Mouse (Mus musculus) limb, embryonic 11.5 days (tissue): Measurements from ENCODE around the gene BC004004. TPM values are rescaled to one million over a fixed set of nuclear protein-coding genes. Genes with fewer than 3 reads are reported as not detected.
"Not testable (repeated sequence)": the region's sequence is repeated elsewhere in the genome, so short reads cannot be mapped to it uniquely, and the experiment has no call there.

Source experiments
- ATAC-seq: fragments of 200-750 bp; cut with Nextera tagmentation; 2 replicates; pipeline ENCODE4 v1.8.0; 2017; ENCODE audit warnings: low read depth; ENCODE audit not compliant: insufficient number of reproducible peaks, low FRiP score, low TSS enrichment
- DNase-seq: peaks from one replicate; pipeline ENCODE4 v3.0.0-alpha.2; 2015; ENCODE audit warnings: low spot score
- H3K27ac ChIP-seq: fragments of 300-500 bp; sonication (generic); replicated peaks from 2 replicates; pipeline ENCODE4 v1.5.1; 2014; ENCODE audit warnings: low read depth, mild to moderate bottlenecking, low read length
- H3K27me3 ChIP-seq: fragments of 300-500 bp; sonication (generic); 2 replicates; pipeline ENCODE4 v1.6.1; 2014; ENCODE audit warnings: mild to moderate bottlenecking, low read length, mixed read lengths; ENCODE audit not compliant: control insufficient read depth, insufficient read depth
- H3K36me3 ChIP-seq: fragments of 300-500 bp; sonication (generic); 2 replicates; pipeline ENCODE4 v1.6.1; 2014; ENCODE audit warnings: mild to moderate bottlenecking, low read length, moderate library complexity, mixed read lengths; ENCODE audit not compliant: control insufficient read depth, insufficient read depth
- H3K4me1 ChIP-seq: fragments of 300-500 bp; sonication (generic); 2 replicates; pipeline ENCODE4 v1.6.1; 2014; ENCODE audit warnings: low read length, mixed read lengths; ENCODE audit not compliant: control insufficient read depth, insufficient read depth
- H3K4me2 ChIP-seq: fragments of 300-500 bp; sonication (generic); 2 replicates; pipeline ENCODE4 v1.6.1; 2014; ENCODE audit warnings: low read depth, mild to moderate bottlenecking, moderate library complexity; ENCODE audit not compliant: severe bottlenecking
- H3K4me3 ChIP-seq: fragments of 300-500 bp; sonication (generic); 2 replicates; pipeline ENCODE4 v1.5.1; 2014; ENCODE audit warnings: low read depth, low read length
- H3K9ac ChIP-seq: fragments of 300-500 bp; sonication (generic); 2 replicates; pipeline ENCODE4 v1.6.1; 2014; ENCODE audit warnings: mild to moderate bottlenecking, low read length
- H3K9me3 ChIP-seq: fragments of 300-500 bp; sonication (generic); 2 replicates; pipeline ENCODE4 v1.6.1; 2016; ENCODE audit warnings: low read length; ENCODE audit not compliant: control insufficient read depth
- WGBS: fragments of 180-500 bp; shearing (Covaris S2); extraction: QIAGEN DNeasy Blood & Tissue Kit; methylation state at CpG from one replicate; pipeline ENCODE4 v1.1.7; 2014; 5-methylcytosine and 5-hydroxymethylcytosine counted together
- polyA plus RNA-seq: library from polyadenylated mRNA; unstranded; fragments of >200 nt; fragmentation: Nextera tagmentation; extraction: Ambion mirVana; gene quantifications from 2 replicates; pipeline ENCODE4 v1.2.1, GENCODE M21; 2014

The BC004004 gene
- polyA plus RNA-seq, 1 experiment from 2014 or later, result 50.0 TPM

- not testable (repeated sequence) for H3K4me2 ChIP-seq, DNase-seq, ATAC-seq, H3K27me3 ChIP-seq, H3K4me3 ChIP-seq, H3K27ac ChIP-seq, H3K4me1 ChIP-seq, H3K9me3 ChIP-seq, H3K9ac ChIP-seq
- 92% methylated on average over 6 of the region's 6 CpGs for WGBS
- peaks cover 31% of the 10 kb centered on the region for H3K36me3 ChIP-seq
These were observed 13.8 kb upstream of the BC004004 start for GRCm38 (mm10) chr17:29254784-29255183.

- Histone ChIP-seq H3K9me3 (no peaks in the 10 kb centered on the region), H3K36me3 (peaks cover 31% of the 10 kb centered on the region), H3K27me3 (no peaks in the 10 kb centered on the region), H3K9ac (peak overlapping the region; percentile 12; the same call in 1 of the 2 replicates), H3K27ac (no peak overlapping the region), H3K4me2 (no peak overlapping the region), H3K4me1 (peaks cover 4% of the 10 kb centered on the region; the same call in 1 of the 2 replicates), H3K4me3 (no peak overlapping the region)
- WGBS, result 76% methylated on average over 6 of the region's 6 CpGs
- ATAC-seq (no peak), DNase-seq (no peak)
These were observed 12.1 kb upstream of the BC004004 start for GRCm38 (mm10) chr17:29256507-29256906.

GRCm38 (mm10) chr17:29257001-29257511 lies 11.5 kb upstream of the BC004004 start:
- H3K27ac ChIP-seq, result no peak overlapping the region
- no peak overlapping the region for H3K4me2 ChIP-seq
- no peak for ATAC-seq
- no peak overlapping the region for H3K4me3 ChIP-seq
- H3K4me1 ChIP-seq, result peaks cover 4% of the 10 kb centered on the region; the same call in 1 of the 2 replicates
- H3K9me3 ChIP-seq, result no peaks in the 10 kb centered on the region
- H3K36me3 ChIP-seq, result peaks cover 27% of the 10 kb centered on the region
- no peak overlapping the region for H3K9ac ChIP-seq
- WGBS, result 96% methylated on average over 10 of the region's 10 CpGs
- no peak for DNase-seq
- no peaks in the 10 kb centered on the region for H3K27me3 ChIP-seq

GRCm38 (mm10) chr17:29258025-29258558 lies 10.5 kb upstream of the BC004004 start:
- peaks cover 22% of the 10 kb centered on the region for H3K36me3 ChIP-seq
- H3K27me3 ChIP-seq, result no peaks in the 10 kb centered on the region
- H3K4me2 ChIP-seq, result no peak overlapping the region
- 70% methylated on average over 10 of the region's 10 CpGs for WGBS
- H3K4me1 ChIP-seq, result peaks cover 9% of the 10 kb centered on the region
- no peak overlapping the region for H3K27ac ChIP-seq
- DNase-seq, result no peak
- no peak for ATAC-seq
- H3K9ac ChIP-seq, result no peak overlapping the region
- no peak overlapping the region for H3K4me3 ChIP-seq
- H3K9me3 ChIP-seq, result no peaks in the 10 kb centered on the region

GRCm38 (mm10) chr17:29258921-29259320 lies 9.7 kb upstream of the BC004004 start:
- Histone ChIP-seq H3K9ac (no peak overlapping the region), H3K4me1 (peaks cover 9% of the 10 kb centered on the region)
- 97% methylated on average over 2 of the region's 2 CpGs for WGBS

DNA sequence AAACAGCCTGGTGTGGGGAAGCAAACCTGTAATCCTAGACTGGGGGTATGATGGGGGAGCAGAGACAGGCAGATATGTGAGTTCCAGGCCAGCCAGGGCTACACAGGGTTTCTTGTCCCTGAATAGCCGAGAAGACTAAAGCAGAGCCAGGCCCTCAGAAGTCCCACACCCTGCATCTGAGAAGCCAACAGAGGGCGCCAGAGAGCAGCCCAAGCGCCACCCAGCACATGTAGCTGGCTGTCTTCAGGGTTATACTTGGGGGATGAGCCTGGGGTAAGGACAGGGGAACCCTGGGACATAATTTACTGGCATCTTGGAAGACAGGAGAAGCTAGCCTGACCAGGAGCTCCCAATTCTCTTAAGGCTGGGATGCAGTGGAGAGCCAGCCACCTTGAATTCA lies 9.1 kb upstream of the BC004004 start:
- ATAC-seq, result no peak
- Histone ChIP-seq H3K9ac (no peak overlapping the region), H3K4me1 (peaks cover 11% of the 10 kb centered on the region)

More at GRCm38 (mm10) chr17:29258921-29259320, 9.7 kb upstream of the BC004004 start:
- no peak overlapping the region for H3K4me2 ChIP-seq
- ATAC-seq, result no peak
- no peak for DNase-seq
- peaks cover 21% of the 10 kb centered on the region for H3K36me3 ChIP-seq
- no peaks in the 10 kb centered on the region for H3K27me3 ChIP-seq
- no peak overlapping the region for H3K4me3 ChIP-seq
- no peaks in the 10 kb centered on the region for H3K9me3 ChIP-seq
- H3K27ac ChIP-seq, result 0 out of 2 replicates have a peak overlapping the region, but pooled peaks have one; percentile 8

DNA sequence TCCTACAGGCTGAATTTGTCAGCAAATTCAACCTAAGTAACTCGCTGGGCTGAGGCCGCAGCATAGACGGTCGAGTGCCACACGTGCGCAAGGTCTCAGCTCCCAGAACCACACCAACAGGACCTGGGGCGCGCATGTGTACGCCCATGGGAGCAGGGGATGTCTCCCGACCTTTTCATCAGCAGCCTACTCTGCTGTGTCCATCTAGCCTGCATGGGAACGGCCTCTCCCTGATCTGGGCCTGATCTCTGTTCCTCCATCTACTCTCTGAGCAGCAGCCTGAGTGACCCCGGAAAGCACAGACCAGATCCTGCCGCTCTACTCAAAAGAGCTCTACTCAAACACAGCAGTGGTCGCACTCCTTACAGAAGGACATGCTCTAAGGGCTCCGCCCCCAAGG lies 8.1 kb upstream of the BC004004 start:
- no peak overlapping the region for H3K4me3 ChIP-seq
- WGBS, result 96% methylated on average over 15 of the region's 15 CpGs
- H3K27ac ChIP-seq, result no peak overlapping the region
- H3K4me1 ChIP-seq, result peaks cover 12% of the 10 kb centered on the region
- H3K27me3 ChIP-seq, result no peaks in the 10 kb centered on the region
- H3K4me2 ChIP-seq, result no peak overlapping the region
- no peak for DNase-seq
- no peaks in the 10 kb centered on the region for H3K9me3 ChIP-seq
- H3K9ac ChIP-seq, result 0 out of 2 replicates have a peak overlapping the region, but pooled peaks have one; percentile 7
- ATAC-seq, result no peak
- H3K36me3 ChIP-seq, result peaks cover 20% of the 10 kb centered on the region

More for the DNA sequence above, 9.1 kb upstream of the BC004004 start:
- H3K4me2 ChIP-seq, result no peak overlapping the region
- H3K27ac ChIP-seq, result no peak overlapping the region
- no peak overlapping the region for H3K4me3 ChIP-seq
- H3K27me3 ChIP-seq, result no peaks in the 10 kb centered on the region
- peaks cover 20% of the 10 kb centered on the region for H3K36me3 ChIP-seq
- no peaks in the 10 kb centered on the region for H3K9me3 ChIP-seq
- DNase-seq, result peak; percentile 89
- WGBS, result 15% methylated on average over 3 of the region's 3 CpGs

GRCm38 (mm10) chr17:29261603-29262258 lies 6.9 kb upstream of the BC004004 start:
- Histone ChIP-seq H3K4me2 (no peak overlapping the region), H3K4me1 (peaks cover 12% of the 10 kb centered on the region), H3K27ac (no peak overlapping the region), H3K36me3 (peaks cover 18% of the 10 kb centered on the region), H3K4me3 (no peak overlapping the region), H3K27me3 (no peaks in the 10 kb centered on the region), H3K9ac (no peak overlapping the region), H3K9me3 (no peaks in the 10 kb centered on the region)
- no peak for ATAC-seq
- no peak for DNase-seq
- 93% methylated on average over 22 of the region's 22 CpGs for WGBS
